ENCODE assay signal across 17 mouse cellular contexts in genomic region chr13:11880503-11881227, GRCm38 (mm10).
DNase-seq lines count a peak whose midpoint lies in the region; ATAC-seq and TF ChIP-seq lines count a peak whose summit lies in the region.
"Had no signal": no experiment of that assay in that cellular context is flagged by ENCODE, and none has a peak within 500 bp of the region (broad histone marks: within the 10 kb centered on the region; RNA-seq: fewer than 3 reads in every experiment).

No protein-coding gene starts in this region.

- no peak for DNase-seq in layer of hippocampus, adult 2 months (ENCODE audit: low spot score in 2 of 2)
- no peak for DNase-seq in layer of hippocampus, adult 9-10 months (ENCODE audit: low spot score)
- DNase-seq in embryo, embryonic 9.5 days (ENCODE audit: extremely low spot score): peak; percentile 7
- peak; percentile 55 for DNase-seq in hindbrain, postnatal 0 days (ENCODE audit: low spot score)
- no peak for DNase-seq in thymus, postnatal 0 days (ENCODE audit: low spot score)
- DNase-seq: adrenal gland, adult 8-10 months; cerebellum, adult 2 months; gastrocnemius, postnatal 36 days; kidney, adult 9 months; layer of hippocampus, postnatal 36 days; lung, embryonic 14.5 days had no signal

- H3K27me3 ChIP-seq in hindbrain, postnatal 0 days (ENCODE audit: insufficient read depth, low read length): no peaks in the 10 kb centered on the region
- no peaks in the 10 kb centered on the region for H3K27me3 ChIP-seq in neural tube, embryonic 14.5 days (ENCODE audit: control insufficient read depth, insufficient read depth, low read length)
- no peaks in the 10 kb centered on the region for H3K27me3 ChIP-seq in intestine, embryonic 16.5 days (replicated peaks; ENCODE audit: control insufficient read depth, insufficient read depth, low read length)
- H3K27me3 ChIP-seq: forebrain, embryonic 12.5 days; liver, embryonic 12.5 days; stomach, embryonic 15.5 days had no signal

- no peaks in the 10 kb centered on the region for H3K36me3 ChIP-seq in hindbrain, postnatal 0 days (ENCODE audit: insufficient read depth, low read length)
- H3K36me3 ChIP-seq in neural tube, embryonic 14.5 days (ENCODE audit: control insufficient read depth, insufficient read depth, low read length): no peaks in the 10 kb centered on the region
- no peaks in the 10 kb centered on the region for H3K36me3 ChIP-seq in intestine, embryonic 16.5 days (ENCODE audit: control insufficient read depth, insufficient read depth, low read length)
- H3K36me3 ChIP-seq: forebrain, embryonic 12.5 days; liver, embryonic 12.5 days; stomach, embryonic 15.5 days had no signal

- no peaks in the 10 kb centered on the region for H3K9me3 ChIP-seq in hindbrain, postnatal 0 days (ENCODE audit: low read length)
- no peaks in the 10 kb centered on the region for H3K9me3 ChIP-seq in neural tube, embryonic 14.5 days (ENCODE audit: control insufficient read depth, low read length)
- H3K9me3 ChIP-seq in intestine, embryonic 16.5 days (ENCODE audit: control insufficient read depth, low read length): no peaks in the 10 kb centered on the region
- H3K9me3 ChIP-seq: forebrain, embryonic 12.5 days; liver, embryonic 12.5 days; stomach, embryonic 15.5 days had no signal

- TF ChIP-seq CTCF in layer of hippocampus, adult 2 months (conservative IDR thresholded peaks at IDR 0.05): no peak
- no peak for TF ChIP-seq CTCF in hindbrain, postnatal 0 days (IDR thresholded peaks at IDR 0.05; ENCODE audit: low read depth)

- no peak overlapping the region for H3K4me2 ChIP-seq in hindbrain, postnatal 0 days (ENCODE audit: low read depth, low read length)
- no peak overlapping the region for H3K4me2 ChIP-seq in neural tube, embryonic 14.5 days (ENCODE audit: low read depth, low read length)
- H3K4me2 ChIP-seq in intestine, embryonic 16.5 days (ENCODE audit: low read depth, low read length): no peak overlapping the region
- H3K4me2 ChIP-seq: forebrain, embryonic 12.5 days; liver, embryonic 12.5 days; lung, embryonic 14.5 days; stomach, embryonic 15.5 days had no signal

- 28% methylated on average over 10 of the region's 10 CpGs for WGBS in hindbrain, postnatal 0 days
- WGBS in neural tube, embryonic 14.5 days: 34% methylated on average over 10 of the region's 10 CpGs
- WGBS in intestine, embryonic 16.5 days: 79% methylated on average over 10 of the region's 10 CpGs

- H3K4me1 ChIP-seq in hindbrain, postnatal 0 days (ENCODE audit: insufficient read depth, low read length): peaks cover 9% of the 10 kb centered on the region; the same call in 1 of the 2 replicates
- H3K4me1 ChIP-seq in neural tube, embryonic 14.5 days (ENCODE audit: control insufficient read depth, insufficient read depth, low read length): no peaks in the 10 kb centered on the region; the same call in 1 of the 2 replicates
- no peaks in the 10 kb centered on the region for H3K4me1 ChIP-seq in intestine, embryonic 16.5 days (ENCODE audit: control insufficient read depth, insufficient read depth, low read length)
- H3K4me1 ChIP-seq: forebrain, embryonic 12.5 days; liver, embryonic 12.5 days; stomach, embryonic 15.5 days had no signal

- 0 out of 2 replicates have a peak overlapping the region, but pooled peaks have one; percentile 32 for H3K27ac ChIP-seq in layer of hippocampus, adult 2 months
- peak overlapping the region; percentile 42; the same call in 1 of the 2 replicates for H3K27ac ChIP-seq in hindbrain, postnatal 0 days
- no peak overlapping the region for H3K27ac ChIP-seq in neural tube, embryonic 14.5 days (ENCODE audit: low read depth, low read length)
- H3K27ac ChIP-seq in intestine, embryonic 16.5 days (ENCODE audit: low read length): no peak overlapping the region
- H3K27ac ChIP-seq: forebrain, embryonic 12.5 days; liver, embryonic 12.5 days; stomach, embryonic 15.5 days had no signal

- no peak overlapping the region for H3K9ac ChIP-seq in hindbrain, postnatal 0 days (replicated peaks; ENCODE audit: low read length)
- H3K9ac ChIP-seq in neural tube, embryonic 14.5 days (replicated peaks; ENCODE audit: low read depth, low read length): no peak overlapping the region
- H3K9ac ChIP-seq in intestine, embryonic 16.5 days (ENCODE audit: low read depth, low read length): no peak overlapping the region
- H3K9ac ChIP-seq: forebrain, embryonic 12.5 days; liver, embryonic 12.5 days; lung, embryonic 14.5 days; stomach, embryonic 15.5 days had no signal

- no peak overlapping the region for H3K4me3 ChIP-seq in layer of hippocampus, adult 2 months
- H3K4me3 ChIP-seq in hindbrain, postnatal 0 days (ENCODE audit: low read length): no peak overlapping the region
- no peak overlapping the region for H3K4me3 ChIP-seq in neural tube, embryonic 14.5 days (ENCODE audit: low read depth, low read length)
- H3K4me3 ChIP-seq in intestine, embryonic 16.5 days (ENCODE audit: low read length): no peak overlapping the region
- H3K4me3 ChIP-seq: forebrain, embryonic 12.5 days; liver, embryonic 12.5 days; stomach, embryonic 15.5 days had no signal

- ATAC-seq in hindbrain, postnatal 0 days: peak; percentile 91
- peak; percentile 77 for ATAC-seq in neural tube, embryonic 14.5 days (ENCODE audit: low read depth)
- ATAC-seq in granulocyte monocyte progenitor cell, adult 5-6 weeks (replicated peaks; ENCODE audit: poor library complexity, severe bottlenecking): no peak
- ATAC-seq in intestine, embryonic 16.5 days: no peak
- ATAC-seq: liver, embryonic 12.5 days had no signal

Comparison
In these comparisons a context has a peak if more than half of its experiments do, and no peak if none do; other contexts are left out.
1. DNase-seq: peak in embryo, embryonic 9.5 days (single experiment) and hindbrain, postnatal 0 days (single experiment); none in layer of hippocampus, adult 2 months (0 of 2), layer of hippocampus, adult 9-10 months (single experiment) and thymus, postnatal 0 days (single experiment).
2. H3K27ac ChIP-seq: peak in layer of hippocampus, adult 2 months (single experiment) and hindbrain, postnatal 0 days (single experiment); none in neural tube, embryonic 14.5 days (single experiment) and intestine, embryonic 16.5 days (single experiment).
3. ATAC-seq: peak in hindbrain, postnatal 0 days (single experiment) and neural tube, embryonic 14.5 days (single experiment); none in granulocyte monocyte progenitor cell, adult 5-6 weeks (single experiment) and intestine, embryonic 16.5 days (single experiment).